Mouse (Mus musculus) C2C12 (cell line): ENCODE data around the gene Cd68.

Source experiments
- CEBPB ChIP-seq: IDR thresholded peaks from one replicate; pipeline ENCODE4 v1.6.1; 2011; ENCODE audit warnings: low read depth, mild to moderate bottlenecking, control low read depth, moderate library complexity
- CTCF ChIP-seq: IDR thresholded peaks from one replicate; pipeline ENCODE4 v1.5.1; 2011; ENCODE audit not compliant: control insufficient read depth, insufficient read depth, insufficient read length
- FOSL1 ChIP-seq: IDR thresholded peaks from one replicate; pipeline ENCODE4 v1.8.0; 2011; ENCODE audit warnings: mild to moderate bottlenecking, low read length; ENCODE audit not compliant: poor library complexity, insufficient read depth, severe bottlenecking
- MAX ChIP-seq: IDR thresholded peaks from one replicate; pipeline ENCODE4 v1.6.1; 2011; ENCODE audit warnings: mild to moderate bottlenecking, control low read depth
- MYOG ChIP-seq: IDR thresholded peaks from one replicate; pipeline ENCODE4 v1.6.1; 2011; ENCODE audit not compliant: control insufficient read depth, insufficient read length; ENCODE audit errors: extremely low read depth
- USF1 ChIP-seq: IDR thresholded peaks from one replicate; pipeline ENCODE4 v1.6.1; 2011; ENCODE audit warnings: low read depth, mild to moderate bottlenecking, control low read depth, moderate library complexity

DNA sequence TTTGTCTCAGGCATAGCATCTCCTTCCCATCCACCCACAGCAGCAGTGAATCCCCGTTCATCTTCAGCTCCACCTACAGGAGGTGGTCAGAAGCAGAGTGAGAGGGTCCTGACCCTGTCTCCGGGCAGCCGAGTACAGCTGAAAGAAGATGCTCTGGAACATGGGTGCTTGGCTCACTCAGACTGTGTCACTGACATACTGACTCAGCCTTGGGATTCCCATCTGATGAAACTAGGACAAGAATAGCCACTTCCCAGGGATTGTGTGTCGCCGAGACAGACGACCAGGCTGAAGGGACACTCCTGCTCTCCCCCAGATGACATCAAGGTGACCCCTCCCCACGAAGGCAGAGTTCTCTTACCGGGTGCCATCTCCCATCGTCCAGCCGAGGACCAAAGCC lies 49.2 kb downstream of the Cd68 start:
- TF ChIP-seq CTCF = no peak
- TF ChIP-seq MYOG = no peak
- no peak for TF ChIP-seq CEBPB
- TF ChIP-seq MAX = no peak
- no peak for TF ChIP-seq FOSL1
- no peak for TF ChIP-seq USF1
